Mouse (Mus musculus) gastrocnemius, postnatal 14 days (tissue): ENCODE data around the gene Chrng. TPM values are rescaled to one million over a fixed set of nuclear protein-coding genes. Genes with fewer than 3 reads are reported as not detected.

Source experiments
- DNase-seq: peaks from one replicate; pipeline ENCODE4 v3.0.0; 2021; ENCODE audit warnings: mixed read lengths
- intact Hi-C: fragments of 180-260 bp; cut with DNase I; formaldehyde crosslinking; loops from one replicate; pipeline ENCODE4 v1.15.1; 2025; ENCODE audit warnings: low total_unique reads
- total RNA-seq, 2 experiments: library from RNA; stranded (reverse); gene quantifications; 2 replicates each; pipeline ENCODE4 v1.2.3; 2021

Gene Chrng
- total RNA-seq, 2 experiments from 2014 or later: 1.5 to 1.7 TPM

DNA sequence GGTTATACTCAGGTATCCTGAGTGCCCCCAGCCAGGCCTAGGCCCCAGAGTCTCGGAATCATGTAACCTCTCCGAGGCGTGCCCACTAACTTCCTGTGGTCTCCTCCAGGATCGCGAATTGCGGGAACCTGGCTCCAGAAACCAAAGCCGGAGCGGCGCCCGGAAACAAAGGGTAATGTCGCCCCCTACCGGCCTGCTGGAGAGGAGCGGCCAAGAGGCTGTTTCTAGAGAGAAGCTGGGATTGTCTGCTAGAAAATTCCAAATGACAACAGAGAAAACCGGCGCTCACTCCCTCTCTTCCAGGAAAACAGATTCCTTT lies 17.5 kb upstream of the Chrng start:
- DNase-seq: peak; percentile 76
- intact Hi-C loops: loop anchor here (10.0 kb wide), 2 partner anchors 522 to 572 kb away; no protein-coding TSS in a partner anchor

DNA sequence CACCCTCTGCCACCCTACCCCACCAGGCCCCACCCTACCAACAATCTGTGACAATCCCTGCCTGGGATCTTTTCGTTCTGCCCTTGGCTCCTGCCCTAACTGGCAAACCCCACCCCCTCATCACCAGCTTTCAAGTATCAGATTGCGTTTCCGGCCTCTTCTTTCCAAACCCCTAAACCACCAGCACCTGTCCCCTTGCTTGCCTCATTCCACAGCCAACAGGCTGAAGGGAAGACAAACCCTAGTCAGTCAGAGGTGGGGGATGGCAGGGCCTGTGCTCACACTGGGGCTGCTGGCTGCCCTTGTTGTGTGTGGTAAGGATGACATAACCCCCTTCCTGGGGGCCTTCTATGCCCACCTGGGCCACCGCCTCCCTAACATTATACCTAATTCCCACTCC lies 14.0 kb upstream of the Chrng start, which contains the start of gene Chrnd:
TSS of gene Chrnd (plus strand) at position 179 of the 400 bp plus-strand sequence.
- intact Hi-C loops: no loop called here
- no peak for DNase-seq

DNA sequence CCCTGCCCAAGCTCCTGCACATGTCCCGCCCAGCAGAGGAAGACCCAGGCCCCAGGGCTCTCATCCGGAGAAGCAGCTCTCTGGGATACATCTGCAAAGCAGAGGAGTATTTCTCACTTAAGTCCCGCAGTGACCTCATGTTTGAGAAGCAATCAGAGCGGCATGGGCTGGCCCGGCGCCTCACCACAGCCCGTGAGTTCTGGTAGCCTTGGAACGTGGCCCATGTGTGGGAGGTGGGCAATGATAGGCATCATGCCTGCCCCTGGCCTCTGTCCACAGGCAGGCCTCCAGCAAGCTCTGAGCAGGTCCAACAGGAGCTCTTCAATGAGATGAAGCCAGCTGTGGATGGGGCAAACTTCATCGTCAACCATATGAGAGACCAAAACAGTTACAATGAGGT lies 7.2 kb upstream of the Chrng start:
- DNase-seq: no peak
- intact Hi-C loops: no loop called here

DNA sequence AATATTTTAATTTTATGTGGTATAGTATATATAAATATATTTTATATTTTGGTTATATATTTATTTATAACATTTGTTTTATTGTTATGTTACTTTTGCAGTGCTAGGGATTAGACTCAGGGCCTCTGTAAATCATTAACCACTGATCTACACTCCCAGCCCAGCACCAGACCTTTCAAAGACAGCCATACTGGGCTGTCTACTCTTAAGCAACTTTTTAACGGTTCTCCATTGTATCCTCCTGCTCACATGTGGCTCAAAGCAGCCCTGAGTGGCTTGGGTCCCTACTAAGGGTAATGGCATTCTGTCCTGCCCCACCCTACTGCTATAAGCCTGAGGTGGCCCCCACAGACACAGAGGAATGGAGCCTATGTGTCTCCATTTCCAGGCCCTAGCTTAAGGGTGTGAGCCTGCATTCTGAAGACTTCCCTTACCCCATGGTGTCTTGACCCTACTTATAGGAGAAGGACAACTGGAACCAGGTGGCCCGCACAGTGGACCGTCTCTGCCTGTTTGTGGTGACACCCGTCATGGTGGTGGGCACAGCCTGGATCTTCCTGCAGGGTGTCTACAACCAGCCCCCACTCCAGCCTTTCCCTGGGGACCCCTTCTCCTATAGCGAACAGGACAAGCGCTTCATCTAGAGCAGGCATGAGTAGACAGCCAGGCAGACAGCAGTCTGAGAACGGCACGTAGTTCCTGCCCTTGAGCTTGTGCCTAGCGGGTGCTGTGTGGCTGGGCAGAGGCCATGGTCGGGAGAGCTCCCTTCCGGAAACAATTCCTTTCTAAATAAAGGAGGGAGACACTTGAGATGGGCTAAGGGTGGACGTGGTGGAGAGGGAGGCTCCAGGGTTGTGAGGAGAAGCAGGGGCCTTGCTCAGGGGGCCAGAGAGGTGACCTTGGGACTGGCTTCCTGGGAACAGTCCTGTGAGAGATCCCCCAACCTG lies 6.1 kb upstream of the Chrng start:
- intact Hi-C loops: no loop called here
- DNase-seq: no peak

DNA sequence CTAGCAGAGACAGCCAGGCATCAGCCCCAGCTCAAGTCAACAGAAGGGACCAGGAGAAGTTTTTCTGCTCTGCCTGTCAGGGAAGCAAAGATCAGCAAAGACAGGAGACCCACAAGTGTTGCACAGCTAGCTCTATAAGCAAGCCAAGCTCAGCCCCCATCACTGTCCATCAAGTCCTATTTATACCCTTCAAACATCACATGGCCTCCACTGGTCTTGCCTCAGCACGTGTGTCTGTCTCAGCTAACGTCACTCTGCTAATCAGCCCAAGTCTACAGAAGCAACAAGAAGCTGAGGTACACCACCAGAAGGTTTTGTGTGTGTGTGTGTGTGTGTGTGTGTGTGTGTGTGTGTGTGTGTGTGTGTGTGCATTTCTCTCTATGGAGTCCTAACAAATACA lies 3.6 kb upstream of the Chrng start:
- intact Hi-C loops: no loop called here
- no peak for DNase-seq

DNA sequence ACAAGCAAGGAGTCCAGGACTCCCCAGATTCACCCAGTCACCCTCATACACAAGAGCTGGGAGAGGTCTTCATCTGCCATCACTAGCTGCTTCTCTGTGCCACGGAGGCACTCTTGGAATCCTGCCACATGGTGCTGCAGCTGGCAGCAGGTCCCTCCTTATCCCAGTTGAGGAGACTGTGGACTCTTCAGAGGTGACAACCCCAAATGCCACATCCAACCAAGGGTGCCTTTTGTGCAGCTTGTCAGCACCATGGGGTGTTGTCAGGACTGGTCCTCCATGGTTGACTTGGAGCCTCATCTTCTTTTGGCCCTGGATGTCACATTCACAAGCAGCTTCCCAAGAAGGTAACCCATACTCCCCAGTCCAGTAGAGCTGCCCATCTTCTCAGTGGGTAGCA lies 2.6 kb upstream of the Chrng start:
- no peak for DNase-seq
- intact Hi-C loops: no loop called here

DNA sequence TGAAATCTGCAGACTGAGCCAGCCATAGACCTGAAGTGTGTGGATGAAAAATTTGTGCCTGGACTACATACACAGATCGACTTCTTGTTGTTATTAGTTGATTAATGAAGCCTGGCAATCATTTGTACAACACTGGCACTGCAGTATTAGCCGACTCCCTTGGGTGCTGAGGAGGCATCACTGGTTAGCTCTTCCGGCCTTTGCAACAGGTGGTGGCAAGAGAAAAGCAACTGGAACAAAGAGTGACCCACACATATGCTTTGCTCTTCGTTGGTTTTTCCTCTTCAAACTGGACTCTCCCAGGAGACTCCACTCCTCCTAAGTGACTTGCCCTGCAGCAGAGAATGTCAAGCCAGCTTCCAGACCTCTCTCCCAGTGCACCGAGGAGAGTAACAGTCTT lies 678 bp upstream of the Chrng start:
- no peak for DNase-seq

DNA sequence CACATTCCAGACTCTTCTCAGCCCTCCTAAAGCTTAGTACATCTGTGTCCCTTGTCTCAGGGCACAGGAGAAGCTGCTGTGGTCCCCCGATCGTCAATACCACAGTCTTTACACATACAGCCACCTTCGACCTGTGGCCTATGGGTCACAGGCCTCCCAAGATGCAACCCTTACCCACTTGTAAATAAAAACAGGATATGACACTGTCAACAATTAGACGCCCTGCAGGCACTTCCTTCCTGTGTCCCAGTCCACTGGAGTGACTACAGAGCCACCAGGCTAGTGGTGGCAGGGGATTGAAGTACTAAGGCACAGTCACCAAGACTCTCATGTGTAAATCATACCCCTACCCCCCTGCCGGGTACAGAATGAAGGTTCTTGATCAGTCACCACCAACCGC lies 581 bp downstream of the Chrng start:
- intact Hi-C loops: no loop called here
- DNase-seq: no peak

More for the DNA sequence above, 678 bp upstream of the Chrng start:
- intact Hi-C loops: no loop called here

DNA sequence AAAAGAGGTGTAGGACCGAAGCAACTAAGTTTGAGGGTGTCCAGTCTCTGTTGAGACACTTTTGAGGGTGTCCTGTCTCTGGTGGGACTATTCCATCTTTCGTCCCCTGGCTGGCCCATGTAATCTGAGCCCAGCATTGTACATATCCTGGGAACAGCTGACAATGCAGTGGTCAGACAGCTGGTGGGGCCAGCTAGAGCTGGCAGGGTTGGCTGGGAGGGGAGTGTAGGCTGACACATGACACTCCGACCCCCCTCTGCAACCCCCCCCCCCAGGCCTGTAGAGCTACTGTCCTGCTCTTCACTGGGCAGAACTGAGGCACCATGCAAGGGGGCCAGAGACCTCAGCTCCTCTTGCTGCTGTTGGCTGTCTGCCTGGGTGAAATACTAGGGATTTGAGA lies 1.0 kb downstream of the Chrng start:
- DNase-seq: no peak
- intact Hi-C loops: no loop called here

DNA sequence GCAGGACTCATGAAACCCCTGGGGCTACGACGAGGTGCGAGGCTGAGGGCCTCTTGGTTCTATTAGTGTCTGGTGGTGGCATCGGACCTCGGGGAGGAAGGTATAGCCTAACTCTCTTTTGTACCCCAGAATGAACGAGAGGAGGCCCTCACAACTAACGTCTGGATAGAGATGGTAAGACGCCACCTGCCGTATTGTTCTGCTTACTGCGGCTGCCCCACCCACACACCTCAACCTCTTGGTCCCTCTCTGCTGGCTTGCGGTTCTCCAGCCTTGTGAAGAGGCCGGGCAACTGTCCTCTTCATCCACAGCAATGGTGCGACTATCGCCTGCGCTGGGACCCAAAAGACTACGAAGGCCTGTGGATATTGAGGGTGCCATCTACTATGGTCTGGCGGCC lies 1.9 kb downstream of the Chrng start:
- intact Hi-C loops: no loop called here
- no peak for DNase-seq

DNA sequence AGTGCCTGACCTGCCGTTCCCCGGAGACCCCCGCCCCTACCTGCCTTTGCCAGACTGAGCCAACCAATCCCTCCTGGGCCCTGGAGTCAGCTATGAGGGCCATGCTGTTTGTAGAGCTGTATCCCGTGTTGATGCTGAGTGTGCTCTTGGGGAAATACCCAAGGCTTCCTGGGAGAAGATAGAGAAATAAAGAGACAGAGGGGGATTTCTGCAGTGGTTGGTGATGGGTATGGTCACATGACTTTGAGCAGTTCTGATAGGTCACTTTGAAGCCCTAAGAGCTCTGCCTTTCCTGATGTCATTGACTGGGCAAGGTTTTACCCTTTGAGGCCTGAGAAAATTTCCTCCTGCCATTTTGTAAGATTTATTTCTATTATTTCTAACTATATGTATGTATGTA lies 7.0 kb downstream of the Chrng start:
- intact Hi-C loops: no loop called here
- no peak for DNase-seq

DNA sequence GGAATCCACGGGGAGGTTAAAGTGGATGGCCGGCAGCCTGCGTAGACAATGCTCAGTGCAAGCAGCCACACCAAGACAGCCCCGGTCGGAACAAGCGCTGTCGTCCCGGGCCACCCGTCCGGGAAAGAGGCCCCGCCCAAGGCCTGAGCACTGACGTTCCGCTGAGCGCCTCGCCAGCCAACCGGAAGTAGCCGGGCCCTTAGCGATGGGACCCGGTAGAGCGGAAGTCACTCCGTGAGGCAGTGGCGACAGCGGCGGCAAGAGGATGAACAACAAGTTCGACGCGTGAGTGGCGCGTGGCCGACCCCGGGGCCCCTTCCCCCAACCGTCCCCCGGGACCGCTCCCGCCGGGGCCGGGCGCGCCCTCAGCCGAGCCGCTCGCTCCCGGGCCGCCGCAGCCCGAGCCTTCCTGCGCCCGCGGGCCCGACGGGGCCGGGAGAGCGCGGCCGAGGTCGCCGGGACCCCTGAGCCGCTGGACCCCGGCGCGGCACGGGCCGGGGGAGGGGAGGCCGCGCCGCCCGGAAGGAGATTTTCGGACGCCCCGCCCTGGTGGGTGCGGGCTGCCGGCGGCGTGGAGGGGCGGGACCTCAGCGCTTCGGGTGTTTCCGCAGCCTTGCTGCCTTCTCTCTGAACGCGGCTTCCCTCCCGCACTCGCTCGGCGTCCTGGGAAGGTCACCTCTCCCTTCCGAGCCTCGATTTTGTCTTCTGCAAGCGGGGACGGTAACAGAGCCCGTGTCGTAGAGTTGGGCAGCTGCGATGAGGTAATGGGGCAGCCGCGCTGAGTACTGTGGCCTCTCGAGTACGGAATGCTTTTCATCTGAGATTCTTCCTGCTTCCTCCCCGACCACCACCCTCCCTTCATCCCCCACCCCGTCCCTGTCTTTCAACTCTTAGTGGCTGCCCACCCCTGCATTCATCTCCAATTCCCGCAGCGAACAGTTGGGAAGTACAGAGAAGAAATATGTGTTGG lies 9.6 kb downstream of the Chrng start, which contains the start of gene Eif4e2:
TSS of gene Eif4e2 (plus strand) at position 180 of the 970 bp plus-strand sequence.
- intact Hi-C loops: no loop called here
- peak; percentile 97 for DNase-seq

DNA sequence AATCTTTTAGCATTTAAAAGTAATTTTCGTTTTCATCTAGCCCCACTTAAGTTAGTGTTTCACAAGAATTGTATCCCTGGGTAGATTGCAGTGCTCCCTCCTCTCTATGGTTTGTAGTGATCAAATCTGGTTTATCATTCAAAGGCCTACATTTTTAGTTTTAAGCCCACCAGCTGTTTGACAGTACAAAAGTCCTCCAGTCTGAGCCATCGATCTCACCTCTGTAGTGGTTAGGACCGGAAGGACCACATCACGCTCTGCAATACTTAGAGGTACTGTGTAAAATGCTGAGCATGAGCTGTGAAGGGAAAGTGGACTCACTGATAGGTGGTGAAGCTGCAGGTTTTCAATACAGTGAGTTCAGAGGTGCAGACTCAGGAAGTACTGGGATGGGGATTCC lies 10.3 kb downstream of the Chrng start:
- no peak for DNase-seq
- intact Hi-C loops: no loop called here

DNA sequence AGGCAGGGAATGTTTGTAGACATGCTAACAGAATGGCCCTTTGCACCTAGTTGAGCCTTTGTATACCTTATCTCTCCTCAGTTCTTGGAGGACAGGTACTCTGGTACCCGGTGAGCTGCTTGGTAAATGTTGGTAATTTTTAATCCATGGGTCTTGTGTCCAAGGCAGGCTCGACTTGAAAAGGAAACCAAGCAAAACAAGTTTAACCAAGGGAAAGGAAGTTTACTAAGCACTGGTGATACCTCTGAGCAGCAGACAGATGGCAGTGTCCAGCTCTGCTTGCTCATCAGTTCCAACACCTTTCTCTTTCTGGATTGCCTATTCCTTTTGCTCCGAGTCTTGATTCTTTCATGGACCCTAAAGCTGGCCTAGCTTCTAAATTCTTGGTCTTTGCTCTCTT lies 13.5 kb downstream of the Chrng start:
- intact Hi-C loops: no loop called here
- DNase-seq: no peak

DNA sequence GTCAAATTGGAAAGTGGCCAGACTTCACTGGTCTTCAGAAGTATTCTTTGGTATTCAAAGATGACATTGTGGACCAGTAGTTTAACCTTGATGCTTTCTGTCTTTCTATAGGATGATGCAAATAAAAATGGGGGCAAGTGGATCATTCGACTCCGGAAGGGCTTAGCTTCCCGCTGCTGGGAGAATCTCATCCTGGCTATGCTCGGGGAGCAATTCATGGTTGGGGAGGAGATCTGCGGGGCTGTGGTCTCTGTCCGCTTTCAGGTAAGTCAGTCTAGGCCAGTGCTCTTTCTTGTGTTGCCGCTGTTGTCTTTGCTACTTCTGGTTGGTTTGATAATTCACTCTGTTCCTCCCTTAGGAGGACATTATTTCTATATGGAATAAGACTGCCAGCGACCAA lies 21.3 kb downstream of the Chrng start:
- intact Hi-C loops: no loop called here
- no peak for DNase-seq

DNA sequence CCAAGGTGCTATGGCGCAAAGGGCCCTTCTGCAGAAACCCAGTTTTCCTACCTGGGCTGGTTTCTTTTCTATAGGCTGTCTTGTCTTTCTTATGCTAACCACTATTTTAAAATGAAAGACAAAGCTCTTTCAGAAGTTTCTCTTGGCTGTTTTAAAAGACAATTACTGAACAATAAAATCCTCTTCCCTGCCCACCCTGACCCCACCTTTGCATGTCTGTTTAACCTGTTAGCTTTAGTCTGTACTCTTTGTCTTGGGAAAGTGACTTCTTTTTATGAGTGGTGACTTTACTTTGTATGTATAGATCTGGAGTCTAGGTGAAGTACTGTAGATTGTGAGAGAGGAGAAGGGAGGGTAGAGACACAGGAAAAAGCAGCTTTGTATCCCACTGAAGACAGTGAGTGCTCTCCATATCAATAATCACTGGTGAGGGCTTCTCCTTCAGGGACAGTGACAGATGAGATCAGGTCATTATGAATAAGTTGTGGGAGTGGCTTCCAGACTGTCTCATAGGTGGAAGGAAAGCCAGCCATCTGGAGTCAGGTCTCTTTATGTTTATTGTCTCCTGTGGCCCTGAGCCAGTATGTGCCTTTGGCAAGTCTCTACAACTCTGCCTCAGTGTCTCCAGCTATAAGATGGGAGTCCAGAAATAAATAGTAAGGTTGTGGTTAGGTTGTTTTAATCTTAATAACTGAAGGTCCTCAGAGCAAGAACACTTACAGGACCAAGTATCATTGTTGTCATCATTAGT lies 22.1 kb downstream of the Chrng start:
- intact Hi-C loops: no loop called here

DNA sequence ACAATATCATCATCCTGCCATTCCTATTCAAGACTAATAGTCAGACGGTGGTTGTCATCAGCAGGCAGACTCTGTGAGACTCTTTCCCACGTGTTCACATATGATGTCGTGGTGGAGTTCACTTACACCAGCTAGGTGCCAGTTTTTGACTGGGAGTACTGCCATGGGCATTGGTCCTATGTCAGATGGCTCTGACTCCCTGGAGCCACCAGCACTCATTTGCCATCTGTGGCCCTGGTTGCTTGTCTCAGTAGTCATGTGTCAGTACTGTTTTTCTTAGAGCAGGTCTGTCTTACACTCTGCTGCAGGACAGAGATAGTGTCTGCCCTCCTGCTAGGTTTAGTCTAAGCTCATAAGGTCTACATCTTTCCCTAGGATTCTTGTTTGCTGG lies 22.7 kb downstream of the Chrng start:
- DNase-seq: peak; percentile 38
- intact Hi-C loops: no loop called here

More for the DNA sequence above, 22.1 kb downstream of the Chrng start:
- DNase-seq: no peak

DNA sequence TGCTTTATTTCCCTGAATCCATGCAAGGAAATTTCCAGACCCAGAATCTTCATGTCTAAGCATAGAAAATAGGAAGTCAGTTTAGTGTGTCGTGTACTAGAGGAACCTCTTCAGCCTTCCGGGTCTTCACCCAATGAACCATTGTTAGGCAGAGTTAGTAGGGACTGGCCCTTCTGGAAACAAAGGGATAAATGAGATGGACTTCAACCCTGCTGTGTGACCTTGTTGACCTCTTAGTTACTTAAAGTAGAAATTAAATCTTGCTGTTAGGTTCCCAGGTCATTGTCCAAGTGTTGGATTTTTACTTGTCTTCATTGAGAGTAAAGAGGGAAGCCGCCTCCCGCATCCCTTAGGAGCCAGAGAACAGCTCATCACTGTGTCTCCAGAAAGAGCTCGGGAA lies 26.1 kb downstream of the Chrng start:
- intact Hi-C loops: no loop called here

DNA sequence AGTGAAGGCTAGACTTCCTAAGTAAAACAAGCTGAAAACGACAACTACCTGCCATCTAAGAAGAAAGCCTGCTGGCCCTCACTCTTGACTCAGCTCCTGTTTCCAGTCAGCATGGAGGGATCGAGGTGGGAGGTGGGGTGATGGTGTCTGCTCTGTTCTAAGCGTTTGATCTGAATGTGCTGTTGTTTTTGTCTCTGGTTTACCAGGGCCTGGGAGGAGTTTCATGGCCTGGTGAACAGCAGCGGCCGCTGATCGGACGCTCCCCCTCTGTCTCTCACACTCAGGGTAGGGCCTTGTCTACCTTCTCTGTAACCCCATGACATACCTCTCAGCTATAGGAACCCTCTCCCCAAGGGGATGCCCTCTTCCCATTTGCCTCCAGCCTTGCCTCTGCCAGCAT lies 27.7 kb downstream of the Chrng start:
- DNase-seq: no peak
- intact Hi-C loops: no loop called here

More for the DNA sequence above, 26.1 kb downstream of the Chrng start:
- DNase-seq: no peak

DNA sequence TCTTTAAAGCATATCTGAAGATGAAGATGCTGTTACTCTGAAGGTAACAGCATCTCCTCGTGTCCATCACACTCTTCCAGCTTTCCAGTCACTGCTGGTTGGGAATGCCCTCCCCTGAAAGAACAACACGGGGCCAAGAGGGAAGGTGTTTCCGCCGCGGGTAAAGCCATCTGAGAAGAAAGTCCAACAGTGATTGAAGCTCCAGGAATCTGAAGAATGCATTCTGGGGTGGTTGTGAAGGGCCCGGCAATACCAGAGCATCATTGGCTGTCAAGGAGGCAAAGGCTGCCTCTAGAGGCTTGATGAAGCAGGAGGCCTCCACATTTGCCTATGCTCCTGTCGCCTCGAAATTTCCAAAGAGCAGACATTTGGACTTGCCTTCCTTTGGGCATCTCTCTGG lies 34.6 kb downstream of the Chrng start:
- intact Hi-C loops: no loop called here
- no peak for DNase-seq
